Mouse (Mus musculus) hindbrain, postnatal 0 days (tissue): Measurements from ENCODE around the gene Pias3. TPM values are rescaled to one million over a fixed set of nuclear protein-coding genes. Genes with fewer than 3 reads are reported as not detected.
"Not testable (repeated sequence)": the region's sequence is repeated elsewhere in the genome, so short reads cannot be mapped to it uniquely, and the experiment has no call there.

Source experiments
- ATAC-seq: fragments of 200-750 bp; cut with Nextera tagmentation; 2 replicates; pipeline ENCODE4 v1.8.0; 2017; ENCODE audit warnings: mild to moderate bottlenecking, moderate TSS enrichment, moderate library complexity
- DNase-seq: peaks from one replicate; pipeline ENCODE4 v3.0.0-alpha.2; 2015; ENCODE audit warnings: low spot score
- H3K27ac ChIP-seq: fragments of 300-500 bp; sonication (generic); 2 replicates; pipeline ENCODE4 v1.5.1; 2014; ENCODE audit warnings: mild to moderate bottlenecking
- H3K27me3 ChIP-seq: fragments of 300-500 bp; sonication (generic); 2 replicates; pipeline ENCODE4 v1.6.1; 2014; ENCODE audit warnings: low read length, mixed read lengths; ENCODE audit not compliant: insufficient read depth
- H3K36me3 ChIP-seq: fragments of 300-500 bp; sonication (generic); 2 replicates; pipeline ENCODE4 v1.6.1; 2014; ENCODE audit warnings: low read length, mixed read lengths; ENCODE audit not compliant: insufficient read depth
- H3K4me1 ChIP-seq: fragments of 300-500 bp; sonication (generic); 2 replicates; pipeline ENCODE4 v1.6.1; 2014; ENCODE audit warnings: antibody characterized with exemption, low read length, mixed read lengths; ENCODE audit not compliant: insufficient read depth
- H3K4me2 ChIP-seq: fragments of 300-500 bp; sonication (generic); 2 replicates; pipeline ENCODE4 v1.6.1; 2014; ENCODE audit warnings: low read depth, mild to moderate bottlenecking, low read length, moderate library complexity, mixed read lengths
- H3K4me3 ChIP-seq: fragments of 300-500 bp; sonication (generic); 2 replicates; pipeline ENCODE4 v1.5.1; 2014; ENCODE audit warnings: low read length
- H3K9ac ChIP-seq: fragments of 300-500 bp; sonication (generic); replicated peaks from 2 replicates; pipeline ENCODE4 v1.6.1; 2014; ENCODE audit warnings: mild to moderate bottlenecking, low read length, moderate library complexity, mixed read lengths
- H3K9me3 ChIP-seq: fragments of 300-500 bp; sonication (generic); 2 replicates; pipeline ENCODE4 v1.6.1; 2016; ENCODE audit warnings: low read length, mixed read lengths
- CTCF ChIP-seq: IDR thresholded peaks from 2 replicates; pipeline ENCODE4 v1.5.1; 2016; ENCODE audit warnings: antibody characterized with exemption, control low read depth, low read depth
- WGBS: fragments of 180-500 bp; shearing (Covaris S2); extraction: QIAGEN DNeasy Blood & Tissue Kit; methylation state at CpG from one replicate; pipeline ENCODE4 v1.1.7; 2014; 5-methylcytosine and 5-hydroxymethylcytosine counted together
- polyA plus RNA-seq: library from polyadenylated mRNA; unstranded; fragments of >200 nt; fragmentation: Nextera tagmentation; extraction: Ambion mirVana; gene quantifications from 2 replicates; pipeline ENCODE4 v1.2.1, GENCODE M21; 2015
- total RNA-seq: library from RNA; depleted of rRNA; stranded (reverse); fragments of >200 nt; gene quantifications from 2 replicates; pipeline ENCODE4 v1.2.3, GENCODE M21; 2014; rRNA removed

The Pias3 gene
- total RNA-seq = 37.5 and 46.1 TPM in 2 replicates
- 41.3 and 44.3 TPM in 2 replicates for polyA plus RNA-seq

DNA sequence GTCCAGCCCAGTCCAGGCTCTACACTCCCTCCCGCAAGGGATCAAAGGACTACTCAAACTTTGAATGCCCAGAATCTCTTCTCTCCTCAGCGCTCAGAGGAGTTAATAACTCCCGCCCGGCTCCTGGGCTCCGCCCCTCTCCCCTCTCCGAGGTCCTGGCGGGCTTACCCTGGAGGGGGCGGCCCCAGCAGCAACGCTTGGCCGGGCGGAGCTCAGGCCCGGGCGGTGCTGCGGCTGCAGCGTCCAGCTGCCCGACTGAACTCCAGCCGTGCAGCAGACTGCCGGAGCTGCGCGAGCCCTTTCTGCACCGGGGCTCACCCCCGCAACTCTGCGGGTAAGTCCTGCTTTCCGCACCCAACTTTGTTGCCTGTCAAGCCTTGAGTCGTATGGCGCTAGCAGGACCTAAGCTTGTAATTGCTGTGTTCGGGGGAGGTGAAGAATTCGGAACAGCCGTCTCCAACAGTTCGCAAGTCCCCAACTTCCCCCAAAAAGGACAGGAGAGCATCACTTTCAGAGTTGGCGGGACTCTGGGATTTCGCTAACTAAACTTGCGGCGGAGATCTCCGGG, at the start of gene Pias3:
TSS of gene Pias3 (plus strand) at position 187 of the 568 bp plus-strand sequence.
- ATAC-seq (peak; percentile 71), DNase-seq (peak; percentile 78)
- WGBS = under 1% methylated on average over 35 of the region's 35 CpGs
- peak within 1 kb of the TSS; percentile 93 for H3K4me2 ChIP-seq
- H3K9ac ChIP-seq = peak within 1 kb of the TSS; percentile 75
- H3K27ac ChIP-seq = peak within 1 kb of the TSS; percentile 80
- H3K9me3 ChIP-seq = no peaks in the 10 kb centered on the region
- peaks cover 10% of the 10 kb centered on the region for H3K4me1 ChIP-seq
- peak within 1 kb of the TSS; percentile 71 for H3K4me3 ChIP-seq
- H3K27me3 ChIP-seq = no peaks in the 10 kb centered on the region
- peaks cover 8% of the 10 kb centered on the region for H3K36me3 ChIP-seq
- TF ChIP-seq CTCF = no peak

DNA sequence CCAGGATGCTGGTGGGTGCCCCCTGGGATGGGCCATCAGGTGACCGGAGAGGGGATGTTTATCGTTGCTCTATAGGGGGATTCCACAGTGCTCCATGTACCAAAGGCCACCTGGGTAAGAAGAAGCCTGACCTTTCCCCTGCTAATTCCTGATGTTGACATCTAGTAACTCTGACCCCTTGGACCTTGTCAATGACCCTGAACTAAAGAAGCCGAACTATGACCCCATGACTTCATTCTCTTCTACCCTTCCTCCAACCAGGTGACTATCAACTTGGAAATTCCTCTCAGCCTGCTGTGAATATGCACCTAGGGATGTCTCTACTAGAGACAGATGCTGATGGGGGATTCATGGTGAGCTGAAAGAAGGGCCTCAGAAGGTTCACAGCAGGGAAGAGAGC, 48.8 kb upstream of the Pias3 start:
- ATAC-seq = no peak

DNA sequence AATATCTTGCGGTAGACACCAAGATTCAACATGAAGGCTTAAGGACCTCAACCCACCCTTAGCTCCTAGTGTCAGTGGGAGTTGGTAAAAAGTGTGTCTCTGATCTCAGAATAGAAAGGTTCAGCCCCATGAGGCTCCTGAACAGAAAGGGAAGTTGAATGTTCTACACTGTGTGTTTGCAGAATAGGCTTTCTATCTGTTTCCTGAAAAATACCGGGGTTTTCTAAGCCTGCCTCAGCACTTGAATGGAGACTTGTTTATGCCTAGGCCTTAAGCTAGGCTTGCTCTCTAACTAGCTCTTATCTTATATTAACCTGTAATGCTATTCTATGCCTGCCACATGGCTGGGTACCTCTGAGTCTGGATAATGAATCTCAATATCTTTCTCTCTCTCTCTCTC, 35.3 kb upstream of the Pias3 start:
- no peak for TF ChIP-seq CTCF
- H3K36me3 ChIP-seq = no peaks in the 10 kb centered on the region
- no peak overlapping the region for H3K4me3 ChIP-seq
- WGBS = 90% methylated on average over 2 of the region's 2 CpGs
- H3K9me3 ChIP-seq = no peaks in the 10 kb centered on the region
- DNase-seq (no peak), ATAC-seq (no peak)
- H3K9ac ChIP-seq = no peak overlapping the region
- peaks cover 8% of the 10 kb centered on the region for H3K4me1 ChIP-seq
- H3K27me3 ChIP-seq = no peaks in the 10 kb centered on the region
- no peak overlapping the region for H3K4me2 ChIP-seq
- H3K27ac ChIP-seq = no peak overlapping the region

More for the DNA sequence above, 48.8 kb upstream of the Pias3 start:
- Histone ChIP-seq H3K4me2 (no peak overlapping the region), H3K27me3 (no peaks in the 10 kb centered on the region), H3K27ac (no peak overlapping the region), H3K4me3 (no peak overlapping the region), H3K9ac (no peak overlapping the region), H3K36me3 (peaks cover 16% of the 10 kb centered on the region; the same call in 1 of the 2 replicates), H3K4me1 (no peaks in the 10 kb centered on the region), H3K9me3 (no peaks in the 10 kb centered on the region)
- WGBS = 81% methylated on average over 3 of the region's 3 CpGs
- no peak for TF ChIP-seq CTCF
- DNase-seq = no peak

DNA sequence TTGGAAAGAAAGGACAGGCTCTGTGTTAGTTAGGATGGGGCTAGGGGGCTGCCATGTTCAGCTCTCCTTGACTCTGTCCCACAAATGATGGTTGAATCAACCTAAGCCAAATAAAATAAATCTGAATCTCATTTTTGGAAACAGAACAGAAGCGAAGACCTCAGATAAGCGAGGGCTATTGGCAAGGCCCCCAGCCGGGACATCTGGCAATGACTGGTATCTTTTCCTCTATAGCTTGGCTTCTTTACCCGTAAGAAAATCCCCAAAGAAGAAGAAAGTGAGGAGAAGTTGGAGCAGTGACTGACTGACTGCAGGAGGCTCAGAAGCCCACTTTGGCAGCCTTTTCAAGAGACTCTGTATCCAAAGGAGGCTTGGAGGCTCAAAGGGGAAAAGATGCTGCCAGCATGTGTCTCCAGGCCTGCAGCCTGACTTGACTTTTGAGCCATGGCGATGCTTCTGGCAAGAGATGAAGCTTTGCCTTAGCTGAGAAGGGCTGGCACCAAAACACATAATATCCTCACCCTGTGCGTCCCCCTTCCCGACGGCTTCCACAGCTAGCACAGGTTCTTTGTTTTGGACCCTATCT, 33.4 kb upstream of the Pias3 start:
- Histone ChIP-seq H3K9ac (peak overlapping the region; percentile 35; the same call in 1 of the 2 replicates), H3K27me3 (no peaks in the 10 kb centered on the region), H3K36me3 (no peaks in the 10 kb centered on the region), H3K4me3 (peak overlapping the region; percentile 28), H3K27ac (peak overlapping the region; percentile 72; the same call in 1 of the 2 replicates), H3K4me1 (peaks cover 8% of the 10 kb centered on the region), H3K4me2 (peak overlapping the region; percentile 60), H3K9me3 (no peaks in the 10 kb centered on the region)
- 34% methylated on average over 8 of the region's 8 CpGs for WGBS
- TF ChIP-seq CTCF = no peak
- peak; percentile 32 for DNase-seq
- peak; percentile 13; the same call in 1 of the 2 replicates for ATAC-seq

- TF ChIP-seq CTCF = peak; percentile 84
- ATAC-seq = peak; percentile 92
- H3K9me3 ChIP-seq = no peaks in the 10 kb centered on the region
- peak overlapping the region; percentile 28 for H3K4me3 ChIP-seq
- H3K27ac ChIP-seq = peak overlapping the region; percentile 72; the same call in 1 of the 2 replicates
- whole genome bisulfite sequencing = 3% methylated on average over 16 of the region's 18 CpGs
- H3K36me3 ChIP-seq = no peaks in the 10 kb centered on the region
- peak overlapping the region; percentile 60 for H3K4me2 ChIP-seq
- peaks cover 8% of the 10 kb centered on the region for H3K4me1 ChIP-seq
- no peaks in the 10 kb centered on the region for H3K27me3 ChIP-seq
- peak; percentile 90 for DNase-seq
- H3K9ac ChIP-seq = peak overlapping the region; percentile 35; the same call in 1 of the 2 replicates
Measured at GRCm38 (mm10) chr3:96663432-96664239, 32.5 kb upstream of the Pias3 start.

DNA sequence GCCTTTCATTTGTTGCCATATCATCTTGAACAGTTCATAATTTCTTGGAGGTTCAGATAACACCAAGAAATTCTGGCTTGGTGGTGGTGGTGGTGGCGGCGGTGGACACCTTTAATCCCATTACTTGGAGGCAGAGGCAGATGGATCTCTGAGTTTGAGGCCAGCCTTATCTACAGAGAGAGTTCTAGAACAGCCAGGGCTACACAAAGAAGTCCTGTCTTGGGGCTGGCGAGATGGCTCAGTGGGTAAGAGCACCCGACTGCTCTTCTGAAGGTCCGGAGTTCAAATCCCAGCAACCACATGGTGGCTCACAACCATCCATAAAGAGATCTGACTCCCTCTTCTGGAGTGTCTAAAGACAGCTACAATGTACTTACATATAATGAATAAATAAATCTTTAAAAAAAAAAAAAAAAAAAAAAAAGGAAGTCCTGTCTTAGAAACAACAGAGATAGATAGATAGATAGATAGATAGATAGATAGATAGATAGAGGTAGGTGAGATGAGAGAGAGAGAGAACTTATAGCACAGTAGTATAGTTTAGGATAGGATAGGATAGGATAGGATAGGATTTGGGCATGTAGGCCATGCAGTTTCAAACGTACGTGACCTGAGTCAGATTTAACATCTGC, 30.3 kb upstream of the Pias3 start:
- 90% methylated on average over 7 of the region's 7 CpGs for WGBS
- not testable (repeated sequence) for H3K27me3 ChIP-seq, H3K4me1 ChIP-seq, H3K36me3 ChIP-seq, H3K4me2 ChIP-seq, H3K27ac ChIP-seq, ATAC-seq, H3K9me3 ChIP-seq, DNase-seq, H3K4me3 ChIP-seq, H3K9ac ChIP-seq
